Mouse (Mus musculus): ENCODE data around the gene Setd1b.

- TF ChIP-seq CTCF (IDR thresholded peaks at IDR 0.05; ENCODE audit: low read depth) (no peak), EP300 (optimal IDR thresholded peaks at IDR 0.05) (no peak)
Measured at GRCm38 (mm10) chr5:123125105-123125504, 16.9 kb upstream of the Setd1b start.
